Mouse (Mus musculus) midbrain, embryonic 13.5 days (tissue): ENCODE data around the gene Rac1. TPM values are rescaled to one million over a fixed set of nuclear protein-coding genes. Genes with fewer than 3 reads are reported as not detected.
"Not testable (repeated sequence)": the region's sequence is repeated elsewhere in the genome, so short reads cannot be mapped to it uniquely, and the experiment has no call there.

Experiments
- ATAC-seq: fragments of 200-750 bp; cut with Nextera tagmentation; 2 replicates; pipeline ENCODE4 v1.8.0; 2017; ENCODE audit warnings: mild to moderate bottlenecking, moderate TSS enrichment, moderate library complexity
- H3K27ac ChIP-seq: fragments of 300-500 bp; sonication (generic); 2 replicates; pipeline ENCODE4 v1.5.1; 2015; ENCODE audit warnings: inconsistent platforms, mild to moderate bottlenecking, moderate library complexity
- H3K27me3 ChIP-seq: fragments of 300-500 bp; sonication (generic); 2 replicates; pipeline ENCODE4 v1.6.1; 2015; ENCODE audit warnings: mild to moderate bottlenecking, inconsistent platforms
- H3K36me3 ChIP-seq: fragments of 300-500 bp; sonication (generic); 2 replicates; pipeline ENCODE4 v1.6.1; 2015; ENCODE audit warnings: mild to moderate bottlenecking, inconsistent platforms
- H3K4me1 ChIP-seq: fragments of 300-500 bp; sonication (generic); replicated peaks from 2 replicates; pipeline ENCODE4 v1.6.1; 2015; ENCODE audit warnings: inconsistent platforms
- H3K4me2 ChIP-seq: fragments of 300-500 bp; sonication (generic); replicated peaks from 2 replicates; pipeline ENCODE4 v1.6.1; 2015; ENCODE audit warnings: moderate library complexity, mild to moderate bottlenecking, inconsistent platforms
- H3K4me3 ChIP-seq: fragments of 300-500 bp; sonication (generic); replicated peaks from 2 replicates; pipeline ENCODE4 v1.5.1; 2015; ENCODE audit warnings: mild to moderate bottlenecking, inconsistent platforms
- H3K9ac ChIP-seq: fragments of 300-500 bp; sonication (generic); replicated peaks from 2 replicates; pipeline ENCODE4 v1.6.1; 2015; ENCODE audit warnings: mild to moderate bottlenecking, inconsistent platforms
- H3K9me3 ChIP-seq: fragments of 300-500 bp; sonication (generic); 2 replicates; pipeline ENCODE4 v1.6.1; 2016; ENCODE audit warnings: mild to moderate bottlenecking, inconsistent platforms
- WGBS: fragments of 180-500 bp; shearing (Covaris S2); methylation state at CpG from one replicate; pipeline ENCODE4 v1.1.7; 2015; 5-methylcytosine and 5-hydroxymethylcytosine counted together
- polyA plus RNA-seq: library from polyadenylated mRNA; unstranded; fragments of >200 nt; fragmentation: Nextera tagmentation; extraction: Ambion mirVana; gene quantifications from 2 replicates; pipeline ENCODE4 v1.2.1, GENCODE M21; 2015

Rac1 gene
- polyA plus RNA-seq, 1 experiment from 2014 or later, result 373 TPM

DNA sequence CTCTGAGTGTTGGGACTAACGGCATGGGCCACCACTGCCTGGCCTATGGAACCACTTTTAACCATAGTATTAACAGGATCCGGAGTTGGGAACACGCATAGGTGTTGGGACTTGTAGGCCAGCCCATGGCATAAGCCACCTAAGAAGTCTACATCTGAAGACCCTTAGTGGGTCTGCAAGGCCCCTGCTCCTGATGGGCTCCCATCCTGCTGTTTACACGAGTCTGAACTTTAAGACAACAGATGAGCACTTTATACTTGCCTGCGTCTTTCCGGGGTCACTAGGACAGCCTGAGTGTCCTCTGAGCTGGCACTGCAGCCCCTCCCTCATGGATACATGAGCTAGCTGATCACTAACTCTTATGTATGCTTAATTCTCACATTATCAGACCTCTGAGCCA, 24.1 kb downstream of the Rac1 start:
- H3K4me1 ChIP-seq, result peaks cover 12% of the 10 kb centered on the region; the same call in 1 of the 2 replicates
- no peak for ATAC-seq
- H3K9me3 ChIP-seq, result no peaks in the 10 kb centered on the region
- no peak overlapping the region for H3K27ac ChIP-seq
- H3K4me3 ChIP-seq, result no peak overlapping the region
- WGBS, result 92% methylated on average over 6 of the region's 6 CpGs
- no peak overlapping the region for H3K4me2 ChIP-seq
- H3K36me3 ChIP-seq, result peaks cover 70% of the 10 kb centered on the region
- H3K27me3 ChIP-seq, result no peaks in the 10 kb centered on the region
- H3K9ac ChIP-seq, result no peak overlapping the region

DNA sequence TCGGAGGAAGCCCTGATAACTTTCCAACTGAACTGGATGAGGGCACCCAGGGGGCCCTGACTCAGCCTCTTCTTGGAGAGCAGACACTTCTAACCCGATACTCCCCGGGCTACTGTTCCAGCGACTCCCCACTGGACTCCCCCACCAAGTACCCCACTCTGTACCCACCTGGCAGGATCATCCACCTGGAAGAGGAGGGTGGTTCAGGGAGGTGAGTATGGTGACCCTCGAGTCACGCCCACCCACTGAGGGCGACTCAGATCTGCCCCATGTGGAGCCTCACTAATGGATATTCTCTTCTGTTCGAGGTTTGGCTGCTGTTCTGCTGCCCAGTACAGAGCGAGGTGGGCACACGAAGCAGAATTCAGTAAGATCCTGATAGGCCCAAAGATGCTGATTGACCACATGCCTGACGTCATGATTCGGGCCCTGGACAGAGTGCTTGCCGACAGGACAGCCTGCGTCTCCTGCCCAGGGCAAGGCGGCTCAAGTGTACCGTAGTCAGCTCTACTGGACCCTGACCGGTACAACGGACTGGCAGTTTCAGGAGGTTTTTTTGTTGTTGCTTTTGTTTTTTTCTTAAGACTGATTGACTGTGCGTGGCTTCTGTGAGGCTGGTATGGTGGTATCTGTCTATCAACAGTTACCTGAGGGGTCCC, 24.8 kb downstream of the Rac1 start:
- H3K4me2 ChIP-seq, result no peak overlapping the region
- WGBS, result 91% methylated on average over 19 of the region's 19 CpGs
- H3K36me3 ChIP-seq, result peaks cover 73% of the 10 kb centered on the region
- peaks cover 6% of the 10 kb centered on the region; the same call in 1 of the 2 replicates for H3K4me1 ChIP-seq
- no peaks in the 10 kb centered on the region for H3K9me3 ChIP-seq
- ATAC-seq, result peak; percentile 48; the same call in 1 of the 2 replicates
- no peak overlapping the region for H3K27ac ChIP-seq
- H3K27me3 ChIP-seq, result no peaks in the 10 kb centered on the region
- H3K4me3 ChIP-seq, result no peak overlapping the region
- H3K9ac ChIP-seq, result no peak overlapping the region

DNA sequence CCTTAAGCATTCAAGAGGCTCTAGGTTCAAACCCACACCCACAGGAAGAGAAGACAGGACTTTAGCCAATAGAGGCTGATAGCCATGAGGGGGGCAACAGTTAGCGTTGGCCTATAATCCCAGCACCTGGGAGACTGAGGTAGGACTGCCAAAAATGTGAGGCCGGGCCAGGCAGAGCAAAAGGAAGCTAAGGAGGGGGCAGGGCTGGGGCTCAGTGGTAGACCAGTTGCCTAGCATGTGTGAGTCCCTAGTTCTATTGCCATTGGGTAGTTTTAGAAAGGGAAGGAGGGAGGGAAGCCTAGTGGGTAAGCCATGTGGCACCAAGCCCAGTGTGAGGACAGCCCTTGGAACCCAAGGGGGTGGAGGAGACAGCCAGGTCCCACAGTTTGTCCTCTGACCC, 26.2 kb downstream of the Rac1 start:
- Histone ChIP-seq H3K36me3 (peaks cover 65% of the 10 kb centered on the region), H3K9me3 (no peaks in the 10 kb centered on the region), H3K9ac (no peak overlapping the region), H3K27me3 (no peaks in the 10 kb centered on the region), H3K27ac (no peak overlapping the region), H3K4me2 (no peak overlapping the region), H3K4me3 (no peak overlapping the region), H3K4me1 (no peaks in the 10 kb centered on the region)
- WGBS, result 90% methylated on average over 2 of the region's 2 CpGs
- no peak for ATAC-seq

DNA sequence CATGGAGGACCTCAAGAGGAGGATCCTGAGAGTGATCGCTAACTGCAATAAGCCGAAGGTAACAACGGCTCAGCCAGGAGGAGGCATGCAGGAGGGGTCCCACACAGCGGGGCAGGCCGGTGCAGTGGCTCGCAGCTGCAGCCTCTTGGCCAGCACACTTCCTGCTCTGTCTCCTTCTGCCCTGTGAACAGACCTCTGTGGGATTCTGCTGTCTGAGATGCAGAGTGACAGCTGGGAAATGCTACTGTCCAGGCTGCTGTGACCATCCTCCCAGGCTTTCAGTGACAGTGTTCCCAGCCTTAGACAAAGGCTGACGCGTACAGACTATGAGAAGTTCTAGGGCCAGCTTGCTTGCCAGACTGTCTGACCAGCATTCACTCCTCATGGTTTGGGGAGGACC, 26.7 kb downstream of the Rac1 start:
- Histone ChIP-seq H3K9me3 (no peaks in the 10 kb centered on the region), H3K36me3 (peaks cover 68% of the 10 kb centered on the region), H3K27me3 (no peaks in the 10 kb centered on the region), H3K27ac (no peak overlapping the region), H3K4me2 (no peak overlapping the region), H3K9ac (no peak overlapping the region), H3K4me1 (no peaks in the 10 kb centered on the region), H3K4me3 (no peak overlapping the region)
- WGBS, result 91% methylated on average over 8 of the region's 8 CpGs
- ATAC-seq, result no peak

DNA sequence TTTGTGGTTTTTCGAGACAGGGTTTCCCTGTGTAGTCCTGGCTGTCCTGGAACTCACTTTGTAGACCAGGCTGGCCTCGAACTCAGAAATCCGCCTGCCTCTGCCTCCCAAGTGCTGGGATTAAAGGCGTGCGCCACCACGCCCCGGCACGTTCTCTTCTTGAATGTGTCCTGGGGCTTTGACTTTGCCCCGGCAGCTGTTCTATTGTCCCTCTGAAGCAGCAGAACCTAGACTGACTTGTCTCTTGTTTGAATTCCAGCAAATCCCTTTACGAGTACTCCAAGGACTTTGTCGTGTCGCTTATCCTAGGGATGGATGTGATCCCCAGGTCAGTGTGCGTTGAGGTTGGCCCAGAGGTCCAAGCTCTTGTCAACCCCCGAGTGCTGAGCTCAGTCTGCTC, 27.1 kb downstream of the Rac1 start:
- H3K9ac ChIP-seq, H3K9me3 ChIP-seq, H3K4me2 ChIP-seq, H3K4me1 ChIP-seq, H3K27me3 ChIP-seq, ATAC-seq, H3K27ac ChIP-seq, H3K4me3 ChIP-seq: not testable (repeated sequence)
- WGBS, result 87% methylated on average over 14 of the region's 14 CpGs
- H3K36me3 ChIP-seq, result peaks cover 70% of the 10 kb centered on the region

DNA sequence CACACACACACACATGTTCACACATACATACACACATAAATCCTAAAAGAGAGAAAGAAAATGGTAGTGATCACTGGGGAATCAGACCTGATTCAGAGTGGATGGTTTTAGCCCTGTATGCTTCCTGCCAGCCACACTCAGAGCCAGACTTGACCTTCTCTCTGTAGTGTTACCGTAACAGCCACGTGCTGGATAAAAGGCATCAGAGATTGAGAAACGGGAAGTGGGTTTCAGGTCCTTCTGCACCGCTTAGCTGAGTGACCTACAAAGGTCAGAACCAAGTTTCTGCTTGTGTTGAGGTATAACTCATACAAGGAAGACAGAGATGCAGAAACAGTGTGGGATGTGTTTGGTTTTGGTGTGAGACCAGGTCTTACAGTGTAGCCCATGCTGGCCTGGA, 28.1 kb downstream of the Rac1 start:
- no peak for ATAC-seq
- H3K4me2 ChIP-seq, result no peak overlapping the region
- no peaks in the 10 kb centered on the region for H3K9me3 ChIP-seq
- 91% methylated on average over 4 of the region's 4 CpGs for WGBS
- no peak overlapping the region for H3K27ac ChIP-seq
- no peaks in the 10 kb centered on the region for H3K4me1 ChIP-seq
- no peaks in the 10 kb centered on the region for H3K27me3 ChIP-seq
- H3K9ac ChIP-seq, result no peak overlapping the region
- H3K36me3 ChIP-seq, result peaks cover 68% of the 10 kb centered on the region
- no peak overlapping the region for H3K4me3 ChIP-seq

DNA sequence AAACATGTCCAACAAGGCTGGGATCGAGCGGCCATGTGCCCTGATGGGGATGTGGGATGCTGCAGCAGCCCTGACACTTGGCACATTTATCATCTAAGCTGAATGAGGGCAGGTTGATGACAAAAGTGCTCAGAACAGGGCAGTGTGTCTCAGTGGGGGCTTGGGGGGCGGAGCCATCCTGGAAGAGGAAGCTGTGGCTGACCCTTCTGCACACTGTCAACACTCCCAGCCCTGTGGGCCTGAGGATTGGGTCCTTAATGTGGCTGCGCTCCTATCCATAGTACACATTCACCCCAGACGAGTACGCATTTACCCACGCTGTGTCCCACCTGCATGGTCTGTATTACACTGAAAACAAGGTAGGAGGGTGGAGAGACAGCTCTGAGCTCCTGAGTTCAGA, 28.6 kb downstream of the Rac1 start:
- WGBS, result 94% methylated on average over 7 of the region's 7 CpGs
- no peak overlapping the region for H3K4me2 ChIP-seq
- H3K36me3 ChIP-seq, result peaks cover 69% of the 10 kb centered on the region
- no peaks in the 10 kb centered on the region for H3K4me1 ChIP-seq
- H3K9ac ChIP-seq, result no peak overlapping the region
- H3K4me3 ChIP-seq, result no peak overlapping the region
- H3K9me3 ChIP-seq, result no peaks in the 10 kb centered on the region
- no peak for ATAC-seq
- no peaks in the 10 kb centered on the region for H3K27me3 ChIP-seq
- H3K27ac ChIP-seq, result no peak overlapping the region

DNA sequence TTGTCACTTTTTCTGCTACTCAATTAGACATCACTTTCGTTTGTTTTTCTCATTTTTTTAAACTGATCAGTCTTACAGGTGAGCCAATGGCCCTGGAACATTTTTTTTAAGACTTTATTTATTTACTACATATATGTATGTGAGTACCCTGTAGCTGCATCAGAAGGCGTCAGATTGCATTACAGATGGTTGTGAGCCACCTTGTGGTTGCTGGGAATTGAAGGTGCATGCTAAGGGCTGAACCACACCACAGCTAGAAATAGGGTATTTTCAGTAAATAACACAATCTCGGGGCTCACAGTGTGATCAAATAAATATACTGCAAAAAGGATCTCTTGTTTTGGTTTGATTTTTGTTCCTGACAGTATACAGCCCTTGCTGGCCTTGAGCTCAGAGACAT, 30.4 kb downstream of the Rac1 start:
- WGBS, result 85% methylated on average over 3 of the region's 3 CpGs

DNA sequence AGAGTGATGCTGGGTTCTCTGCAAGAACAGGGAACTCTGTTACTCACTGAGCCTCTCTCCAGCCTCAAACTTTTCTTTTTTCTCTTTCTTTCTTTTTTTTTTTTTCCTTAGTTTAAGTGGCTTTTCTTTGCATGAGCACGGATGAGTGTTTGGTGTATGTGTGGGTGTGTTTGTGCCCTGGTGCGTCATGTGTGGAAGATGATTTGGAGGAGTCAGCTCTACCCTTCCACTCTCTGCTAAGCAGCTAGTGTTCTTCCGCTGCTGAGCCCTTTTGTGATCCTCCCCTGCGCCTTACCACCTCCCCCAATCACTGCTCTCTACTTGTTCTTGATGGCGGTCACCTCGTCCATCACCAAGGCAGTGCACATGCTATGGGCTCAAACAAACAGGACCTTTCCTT, 32.1 kb downstream of the Rac1 start:
- H3K27ac ChIP-seq, result no peak overlapping the region
- H3K4me2 ChIP-seq, result no peak overlapping the region
- WGBS, result 99% methylated on average over 6 of the region's 6 CpGs
- H3K4me3 ChIP-seq, result no peak overlapping the region
- no peaks in the 10 kb centered on the region for H3K9me3 ChIP-seq
- peaks cover 68% of the 10 kb centered on the region for H3K36me3 ChIP-seq
- H3K9ac ChIP-seq, result no peak overlapping the region
- H3K27me3 ChIP-seq, result no peaks in the 10 kb centered on the region
- no peaks in the 10 kb centered on the region for H3K4me1 ChIP-seq
- no peak for ATAC-seq

More for the DNA sequence above, 30.4 kb downstream of the Rac1 start:
- Histone ChIP-seq H3K4me3 (no peak overlapping the region), H3K9ac (no peak overlapping the region), H3K4me2 (no peak overlapping the region), H3K36me3 (peaks cover 67% of the 10 kb centered on the region), H3K27ac (no peak overlapping the region), H3K9me3 (no peaks in the 10 kb centered on the region), H3K4me1 (no peaks in the 10 kb centered on the region), H3K27me3 (no peaks in the 10 kb centered on the region)
- no peak for ATAC-seq

DNA sequence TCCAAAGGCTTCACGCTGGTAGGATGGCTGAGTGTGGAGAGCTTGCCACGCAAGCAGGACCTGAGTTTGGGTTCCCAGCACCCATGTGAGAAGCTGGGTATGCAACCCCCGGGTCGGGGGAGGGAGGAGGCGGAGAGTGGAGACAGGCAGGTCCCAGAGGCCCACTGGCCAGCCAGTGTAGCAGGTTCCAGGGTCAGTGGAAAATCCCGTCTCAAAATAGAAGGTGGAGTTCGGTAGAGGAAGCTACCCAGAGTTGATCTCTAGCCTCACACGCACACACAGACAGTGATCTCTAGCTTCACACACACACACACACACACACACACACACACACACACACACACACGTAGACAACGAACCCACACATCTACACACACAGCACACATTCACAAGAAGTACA, 34.7 kb downstream of the Rac1 start:
- no peak overlapping the region for H3K4me2 ChIP-seq
- no peak overlapping the region for H3K9ac ChIP-seq
- no peaks in the 10 kb centered on the region for H3K4me1 ChIP-seq
- H3K27me3 ChIP-seq, result no peaks in the 10 kb centered on the region
- H3K36me3 ChIP-seq, result peaks cover 82% of the 10 kb centered on the region
- H3K27ac ChIP-seq, result no peak overlapping the region
- H3K9me3 ChIP-seq, result no peaks in the 10 kb centered on the region
- ATAC-seq, result no peak
- 88% methylated on average over 10 of the region's 10 CpGs for WGBS
- no peak overlapping the region for H3K4me3 ChIP-seq

DNA sequence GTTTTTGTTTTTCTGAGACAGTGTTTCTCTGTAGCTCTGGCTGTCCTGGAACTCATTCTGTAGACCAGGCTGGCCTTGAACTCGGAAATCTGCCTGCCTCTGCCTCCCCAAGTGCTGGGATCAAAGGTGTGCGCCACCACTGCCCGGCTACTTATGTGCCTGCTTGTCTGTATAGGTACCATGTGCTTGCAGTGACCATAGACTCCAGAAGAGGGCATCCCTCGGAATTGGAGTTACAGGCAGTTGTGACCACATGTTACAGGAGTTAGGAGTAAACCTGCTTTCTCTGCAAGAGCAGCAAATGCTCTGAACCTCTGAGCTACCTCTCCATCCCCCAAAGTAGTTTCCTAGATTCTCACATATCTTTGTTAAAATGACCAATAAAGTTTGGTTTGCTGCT, 36.1 kb downstream of the Rac1 start:
- Histone ChIP-seq H3K4me2 (no peak overlapping the region), H3K9me3 (no peaks in the 10 kb centered on the region), H3K4me3 (no peak overlapping the region), H3K27me3 (no peaks in the 10 kb centered on the region), H3K36me3 (peaks cover 93% of the 10 kb centered on the region), H3K4me1 (no peaks in the 10 kb centered on the region), H3K27ac (no peak overlapping the region), H3K9ac (no peak overlapping the region)
- WGBS, result 91% methylated on average over 4 of the region's 4 CpGs
- no peak for ATAC-seq

DNA sequence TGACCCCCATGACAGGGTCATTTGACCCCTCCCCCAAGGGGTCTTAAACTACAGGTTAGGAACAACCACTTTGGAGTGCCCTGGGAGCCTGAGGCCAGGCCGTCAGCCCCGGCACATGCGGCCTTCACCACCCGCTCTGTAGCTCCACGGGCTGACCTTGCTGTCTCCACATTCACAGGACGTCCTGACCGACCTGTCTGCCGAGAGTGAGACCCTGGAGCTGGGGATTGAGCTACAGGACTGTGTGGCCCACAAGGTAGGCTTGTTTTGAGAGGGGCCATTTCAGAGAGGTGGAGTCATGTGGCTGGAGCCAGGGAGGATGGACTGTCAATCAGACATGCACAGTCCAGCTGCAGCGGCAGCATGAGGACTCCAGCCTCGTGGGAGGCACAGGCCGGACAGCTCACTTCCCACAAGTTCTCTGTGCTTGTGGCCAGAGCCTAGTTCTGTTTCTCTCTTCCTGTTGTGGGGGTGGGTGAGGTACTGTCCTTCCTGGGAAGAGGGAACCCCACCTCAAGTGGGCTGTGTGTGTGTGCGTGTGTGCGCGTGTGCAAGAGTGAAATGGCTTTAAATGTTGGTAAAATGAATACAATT, 38.0 kb downstream of the Rac1 start:
- 90% methylated on average over 14 of the region's 14 CpGs for WGBS
- no peak overlapping the region for H3K9ac ChIP-seq
- H3K36me3 ChIP-seq, result peaks cover 95% of the 10 kb centered on the region
- no peaks in the 10 kb centered on the region for H3K9me3 ChIP-seq
- no peak overlapping the region for H3K4me3 ChIP-seq
- no peak overlapping the region for H3K27ac ChIP-seq
- no peak overlapping the region for H3K4me2 ChIP-seq
- H3K4me1 ChIP-seq, result no peaks in the 10 kb centered on the region
- H3K27me3 ChIP-seq, result no peaks in the 10 kb centered on the region
- ATAC-seq, result no peak

DNA sequence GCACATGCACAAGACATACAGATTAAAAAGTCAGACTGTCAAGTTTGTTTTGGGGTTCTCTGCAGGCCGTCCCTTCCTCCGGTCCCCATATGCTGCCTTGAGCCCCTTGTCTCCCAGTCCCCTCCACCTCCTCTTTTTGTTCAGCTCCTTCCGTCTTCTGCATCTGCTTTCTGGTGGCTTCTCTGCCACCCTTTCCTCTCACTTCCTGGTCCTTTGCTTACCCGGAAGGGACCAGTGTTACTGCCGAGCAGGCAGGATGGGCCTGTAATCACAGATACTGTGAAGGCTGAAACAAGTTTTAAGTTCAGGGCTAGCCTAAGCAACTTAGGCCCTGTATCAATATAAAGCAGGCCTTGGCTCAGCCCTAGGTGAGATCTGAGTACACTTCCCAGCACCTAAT, 39.8 kb downstream of the Rac1 start:
- 84% methylated on average over 5 of the region's 5 CpGs for WGBS
- peaks cover 95% of the 10 kb centered on the region for H3K36me3 ChIP-seq

More for the DNA sequence above, 39.8 kb downstream of the Rac1 start:
- H3K4me2 ChIP-seq, result no peak overlapping the region
- no peak overlapping the region for H3K4me3 ChIP-seq
- H3K4me1 ChIP-seq, result no peaks in the 10 kb centered on the region
- H3K9me3 ChIP-seq, result no peaks in the 10 kb centered on the region
- no peaks in the 10 kb centered on the region for H3K27me3 ChIP-seq
- no peak overlapping the region for H3K9ac ChIP-seq
- ATAC-seq, result no peak
- H3K27ac ChIP-seq, result no peak overlapping the region
